Mouse (Mus musculus) CH12.LX (cell line): ENCODE results near the gene Lrrc4b. TPM values are rescaled to one million over a fixed set of nuclear protein-coding genes. Genes with fewer than 3 reads are reported as not detected.

Experiments
- DNase-seq: peaks from one replicate; pipeline ENCODE4 v3.0.0-alpha.2; 2013; ENCODE audit errors: extremely low read depth
- H3K27ac ChIP-seq: 2 replicates; pipeline ENCODE4 v1.5.1; 2012; ENCODE audit warnings: low read depth, mild to moderate bottlenecking, control low read depth, moderate library complexity; ENCODE audit not compliant: insufficient read depth
- H3K27me3 ChIP-seq: replicated peaks from 2 replicates; pipeline ENCODE3; 2012; ENCODE audit warnings: inconsistent platforms
- H3K36me3 ChIP-seq, 2 experiments: replicated peaks in 1 of 2; 2 replicates each; pipeline versions ENCODE3 to v1.6.1; 2012; ENCODE audit warnings: inconsistent platforms in 1 of 2, low read length in 1 of 2, mild to moderate bottlenecking in 1 of 2, mixed read lengths in 1 of 2, moderate library complexity in 1 of 2; ENCODE audit not compliant: control insufficient read depth in 1 of 2, insufficient read depth in 1 of 2
- H3K4me1 ChIP-seq, 2 experiments: 2 replicates each; pipeline ENCODE4 v1.6.1; 2012; ENCODE audit warnings: inconsistent platforms in 1 of 2, moderate library complexity in 1 of 2; ENCODE audit not compliant: insufficient read depth in 2 of 2, control insufficient read depth in 1 of 2
- H3K4me2 ChIP-seq: 2 replicates; pipeline ENCODE4 v1.6.1; 2012; ENCODE audit warnings: low read depth, mild to moderate bottlenecking, control low read depth; ENCODE audit not compliant: poor library complexity, insufficient read depth, severe bottlenecking
- H3K4me3 ChIP-seq, 3 experiments: fragments of 150-350 bp in 1 of 3; sonication (generic) in 1 of 3; replicated peaks in 1 of 3; 2 replicates each; pipeline versions ENCODE3 to v1.5.1; 2011 to 2012; ENCODE audit warnings: low read depth in 2 of 3, low read length in 2 of 3, mild to moderate bottlenecking in 2 of 3, moderate library complexity in 2 of 3, control low read depth in 1 of 3, improper control_type of control experiment in 1 of 3, inconsistent platforms in 1 of 3, mixed read lengths in 1 of 3; ENCODE audit not compliant: poor library complexity in 1 of 3
- H3K79me2 ChIP-seq: replicated peaks from 2 replicates; pipeline ENCODE4 v1.6.1; 2012; ENCODE audit warnings: mild to moderate bottlenecking, moderate library complexity; ENCODE audit not compliant: control insufficient read depth, poor library complexity, insufficient read depth, severe bottlenecking; ENCODE audit errors: extremely low read depth
- H3K9ac ChIP-seq: 2 replicates; pipeline ENCODE4 v1.6.1; 2012; ENCODE audit warnings: low read depth, mild to moderate bottlenecking, control low read depth, moderate library complexity; ENCODE audit not compliant: insufficient read depth
- H3K9me3 ChIP-seq: replicated peaks from 2 replicates; pipeline ENCODE3; 2012; ENCODE audit warnings: low read length, inconsistent platforms, mixed read lengths
- BHLHE40 ChIP-seq: IDR thresholded peaks from 2 replicates; pipeline ENCODE4 v1.6.1; 2011; ENCODE audit warnings: mild to moderate bottlenecking, low read depth, low read length, improper control_type of control experiment
- EP300 ChIP-seq: IDR thresholded peaks from 2 replicates; pipeline ENCODE4 v1.6.1; 2011; ENCODE audit warnings: low read length, improper control_type of control experiment
- ETS1 ChIP-seq: conservative IDR thresholded peaks from 2 replicates; pipeline ENCODE4 v1.6.1; 2012; ENCODE audit warnings: low read depth, mild to moderate bottlenecking, inconsistent platforms, low read length, improper control_type of control experiment, moderate library complexity
- GABPA ChIP-seq: IDR thresholded peaks from 2 replicates; pipeline ENCODE4 v1.6.1; 2012; ENCODE audit warnings: low read depth, low read length, improper control_type of control experiment, inconsistent platforms; ENCODE audit not compliant: insufficient replicate concordance
- IRF4 ChIP-seq: IDR thresholded peaks from 2 replicates; pipeline ENCODE4 v1.6.1; 2014; ENCODE audit warnings: low read depth, mild to moderate bottlenecking, inconsistent platforms, low read length, improper control_type of control experiment
- MAX ChIP-seq: IDR thresholded peaks from 2 replicates; pipeline ENCODE4 v1.6.1; 2011; ENCODE audit warnings: low read length, improper control_type of control experiment
- MAZ ChIP-seq: IDR thresholded peaks from 2 replicates; pipeline ENCODE4 v1.6.1; 2012; ENCODE audit warnings: low read depth, mild to moderate bottlenecking, inconsistent platforms, low read length, improper control_type of control experiment, moderate library complexity
- MXI1 ChIP-seq: IDR thresholded peaks from 2 replicates; pipeline ENCODE4 v1.6.1; 2011; ENCODE audit warnings: mild to moderate bottlenecking, low read depth, low read length, improper control_type of control experiment
- MYC ChIP-seq: IDR thresholded peaks from 2 replicates; pipeline ENCODE4 v1.6.1; 2011; ENCODE audit warnings: low read depth, mild to moderate bottlenecking, improper control_type of control experiment, low read length
- NRF1 ChIP-seq: IDR thresholded peaks from 2 replicates; pipeline ENCODE4 v1.6.1; 2014; ENCODE audit warnings: low read depth, mild to moderate bottlenecking, inconsistent platforms, low read length, improper control_type of control experiment, moderate library complexity
- POLR2AphosphoS2 ChIP-seq: IDR thresholded peaks from 2 replicates; pipeline ENCODE4 v1.6.1; 2011; ENCODE audit warnings: low read depth, low read length, improper control_type of control experiment
- RCOR1 ChIP-seq: conservative IDR thresholded peaks from 2 replicates; pipeline ENCODE4 v1.6.1; 2012; ENCODE audit warnings: low read depth, mild to moderate bottlenecking, inconsistent platforms, low read length, improper control_type of control experiment
- SIN3A ChIP-seq: IDR thresholded peaks from 2 replicates; pipeline ENCODE4 v1.6.1; 2012; ENCODE audit warnings: low read length, improper control_type of control experiment, inconsistent platforms
- SMC3 ChIP-seq: IDR thresholded peaks from 2 replicates; pipeline ENCODE4 v1.6.1; 2011; ENCODE audit warnings: low read depth, low read length, improper control_type of control experiment
- TBP ChIP-seq: conservative IDR thresholded peaks from 2 replicates; pipeline ENCODE4 v1.6.1; 2011; ENCODE audit warnings: low read depth, low read length, improper control_type of control experiment
- TCF12 ChIP-seq: IDR thresholded peaks from 2 replicates; pipeline ENCODE4 v1.6.1; 2014; ENCODE audit warnings: low read depth, mild to moderate bottlenecking, inconsistent platforms, low read length, improper control_type of control experiment
- USF1 ChIP-seq: IDR thresholded peaks from 2 replicates; pipeline ENCODE4 v1.6.1; 2014; ENCODE audit warnings: low read depth, mild to moderate bottlenecking, inconsistent platforms, low read length, improper control_type of control experiment
- ZC3H11A ChIP-seq: IDR thresholded peaks from 2 replicates; pipeline ENCODE4 v1.6.1; 2012; ENCODE audit warnings: low read depth, mild to moderate bottlenecking, inconsistent platforms, low read length, improper control_type of control experiment
- ZKSCAN1 ChIP-seq: IDR thresholded peaks from 2 replicates; pipeline ENCODE4 v1.6.1; 2012; ENCODE audit warnings: low read depth, inconsistent platforms, low read length, improper control_type of control experiment, borderline replicate concordance
- ZMIZ1 ChIP-seq: IDR thresholded peaks from 2 replicates; pipeline ENCODE4 v1.6.1; 2012; ENCODE audit warnings: low read depth, mild to moderate bottlenecking, inconsistent platforms, low read length, improper control_type of control experiment
- dilution Hi-C: fragments of 300-500 bp; cut with MboI; formaldehyde crosslinking; loops from 2 replicates; pipeline ENCODE4 v1.14.3; 2020; ENCODE audit warnings: low sequenced_read_pairs; ENCODE audit not compliant: extremely low pct_unique_long_range_greater_than_20kb, extremely low pct_ligation_motif_present
- in situ Hi-C: fragments of 300-500 bp; cut with MboI; formaldehyde crosslinking; loops from 3 replicates; pipeline ENCODE4 v1.14.3; 2019; ENCODE audit warnings: low sequenced_read_pairs, low pct_ligation_motif_present, low pct_unique_long_range_greater_than_20kb, mixed read lengths
- polyA plus RNA-seq: library from polyadenylated mRNA; unstranded; fragments of >175 nt; gene quantifications from 2 replicates; pipeline ENCODE4 v1.2.1, GENCODE M21; 2012; ENCODE audit warnings: low read depth; ENCODE audit not compliant: insufficient read length
- total RNA-seq, 2 experiments: library from RNA; depleted of rRNA; stranded (reverse); fragments of 300-350 nt in 1 of 2; fragments of >200 nt in 1 of 2; gene quantifications; 2 replicates each; pipeline ENCODE4 v1.2.3; 2012 to 2014

Gene Lrrc4b
- total and polyA plus RNA-seq, 3 experiments: 0.04 TPM; not detected in 2

- no peaks in the 10 kb centered on the region for H3K4me1 ChIP-seq
- no peak overlapping the region for H3K27ac ChIP-seq
- in situ Hi-C loops: no loop called here
- no peak overlapping the region for H3K9ac ChIP-seq
- H3K4me3 ChIP-seq: no peak overlapping the region
- H3K4me2 ChIP-seq: no peak overlapping the region
- no peak for DNase-seq
- H3K79me2 ChIP-seq: no peaks in the 10 kb centered on the region
- H3K27me3 ChIP-seq: peaks cover 89% of the 10 kb centered on the region
- no peaks in the 10 kb centered on the region for H3K36me3 ChIP-seq
- no peak for TF ChIP-seq EP300
- no peak for TF ChIP-seq RCOR1
- TF ChIP-seq ZC3H11A: no peak
- TF ChIP-seq MAX: no peak
- no peak for TF ChIP-seq TCF12
- no peak for TF ChIP-seq GABPA
- TF ChIP-seq ZKSCAN1: no peak
- TF ChIP-seq ZMIZ1: no peak
- TF ChIP-seq TBP: no peak
- no peak for TF ChIP-seq MYC
- TF ChIP-seq NRF1: no peak
- no peak for TF ChIP-seq MXI1
- TF ChIP-seq, all 38 proteins: peak for 0
- dilution Hi-C loops: no loop called here
- peaks cover 17% of the 10 kb centered on the region for H3K9me3 ChIP-seq
Observed at GRCm38 (mm10) chr7:44460067-44460466, 31.2 kb downstream of the Lrrc4b start.

GRCm38 (mm10) chr7:44460767-44461502 lies 32.1 kb downstream of the Lrrc4b start:
- no peak for DNase-seq
- Histone ChIP-seq H3K9ac (no peak overlapping the region), H3K4me2 (no peak overlapping the region), H3K79me2 (no peaks in the 10 kb centered on the region), H3K4me1 (no peaks in the 10 kb centered on the region), H3K27ac (no peak overlapping the region), H3K4me3 (no peak overlapping the region), H3K27me3 (peaks cover 90% of the 10 kb centered on the region), H3K9me3 (peaks cover 17% of the 10 kb centered on the region), H3K36me3 (no peaks in the 10 kb centered on the region)
- dilution Hi-C loops (no loop called here), in situ Hi-C loops (no loop called here)
- TF ChIP-seq MYC (no peak), IRF4 (no peak), BHLHE40 (no peak), ETS1 (no peak), RCOR1 (no peak), SMC3 (no peak), MAZ (no peak), SIN3A (no peak), ZKSCAN1 (no peak), USF1 (no peak), POLR2AphosphoS2 (no peak), TBP (no peak)
